Mouse (Mus musculus) Patski (cell line): ENCODE measurements around the gene Rangap1. TPM values are rescaled to one million over a fixed set of nuclear protein-coding genes. Genes with fewer than 3 reads are reported as not detected.
A peak's percentile ranks its signal among the peaks of the same experiment; 100 is the strongest.

Experiments
- ATAC-seq: fragments of 100-300 bp; one replicate; pipeline ENCODE4 v1.8.0; 2021
- CTCF ChIA-PET: fragments of 350-600 bp; sonication (Branson Sonifier 250); formaldehyde crosslinking; loops from one replicate; lab custom pipeline; 2022; ENCODE audit warnings: inconsistent platforms; lab: Charles Lee
- POLR2A ChIA-PET: fragments of 350-600 bp; sonication (Branson Sonifier 250); formaldehyde crosslinking; loops from one replicate; lab custom pipeline; 2022; ENCODE audit warnings: antibody characterized with exemption, inconsistent platforms; lab: Charles Lee
- DNase-seq: peaks from one replicate; pipeline ENCODE4 v3.0.0-alpha.2; 2011; ENCODE audit warnings: low read depth, low spot score
- H3K27me3 ChIP-seq: fragments of 371-371 bp; one replicate; pipeline ENCODE4 v1.5.1; 2021
- CTCF ChIP-seq: fragments of 100-300 bp; IDR thresholded peaks from one replicate; pipeline ENCODE4 v1.5.1; 2021
- in situ Hi-C: fragments of 300-500 bp; cut with MboI; formaldehyde crosslinking; loops from 3 replicates; pipeline ENCODE4 v1.11.1; 2018; ENCODE audit warnings: low pct_unique_long_range_greater_than_20kb, mixed read lengths
- polyA plus RNA-seq: library from polyadenylated mRNA; unstranded; gene quantifications from one replicate; pipeline ENCODE4 v1.2.3, GENCODE M21; 2021

Rangap1 gene
- polyA plus RNA-seq, result 120 TPM

- in situ Hi-C loops, result no loop called here
- H3K27me3 ChIP-seq, result no peaks in the 10 kb centered on the region
- ChIA-PET POLR2A (interaction anchor here (0.7 to 0.9 kb wide), 2 partner anchors 49 to 66 kb away, joined by 3 read pairs; no protein-coding TSS in a partner anchor), CTCF (interaction anchor here (0.6 kb wide), 1 partner anchor 71 kb away, joined by 3 read pairs; no protein-coding TSS in a partner anchor)
- TF ChIP-seq CTCF, result no peak
- DNase-seq, result no peak
- ATAC-seq, result peak; percentile 79
Observed at GRCm38 (mm10) chr15:81744992-81745600, at the start of gene Rangap1, which contains the start of gene Zc3h7b. Gene Rangap1 (minus strand): TSS chr15:81745530. Gene Zc3h7b (plus strand): TSS chr15:81745057.

GRCm38 (mm10) chr15:81792444-81792843, 47.1 kb upstream of the Rangap1 start:
- POLR2A ChIA-PET, result no interaction called here
- in situ Hi-C loops, result no loop called here
- CTCF ChIA-PET, result no interaction called here
- DNase-seq (no peak), ATAC-seq (no peak)
- TF ChIP-seq CTCF, result no peak
- H3K27me3 ChIP-seq, result no peaks in the 10 kb centered on the region

GRCm38 (mm10) chr15:81787525-81787924, 42.2 kb upstream of the Rangap1 start:
- CTCF ChIA-PET, result no interaction called here

GRCm38 (mm10) chr15:81785701-81786100, 40.4 kb upstream of the Rangap1 start:
- CTCF ChIA-PET, result interaction anchor here (1.2 kb wide), 1 partner anchor 8 kb away, joined by 4 read pairs; no protein-coding TSS in a partner anchor
- in situ Hi-C loops, result no loop called here
- POLR2A ChIA-PET, result no interaction called here
- ATAC-seq (no peak), DNase-seq (no peak)
- TF ChIP-seq CTCF, result no peak
- no peaks in the 10 kb centered on the region for H3K27me3 ChIP-seq

More at GRCm38 (mm10) chr15:81787525-81787924, 42.2 kb upstream of the Rangap1 start:
- TF ChIP-seq CTCF, result no peak
- in situ Hi-C loops, result no loop called here
- ATAC-seq, result no peak
- no peak for DNase-seq
- H3K27me3 ChIP-seq, result no peaks in the 10 kb centered on the region
- POLR2A ChIA-PET, result no interaction called here

GRCm38 (mm10) chr15:81784762-81785161, 39.4 kb upstream of the Rangap1 start:
- in situ Hi-C loops, result no loop called here
- POLR2A ChIA-PET, result no interaction called here
- no peak for ATAC-seq

GRCm38 (mm10) chr15:81781816-81782215, 36.5 kb upstream of the Rangap1 start:
- ATAC-seq (no peak), DNase-seq (no peak)
- in situ Hi-C loops, result no loop called here
- CTCF ChIA-PET, result interaction anchor here (1.0 to 1.8 kb wide), 2 partner anchors 9 to 21 kb away, joined by 3 to 7 read pairs; partner anchors contain the start of gene Tef
- POLR2A ChIA-PET, result interaction anchor here (0.7 kb wide), 1 partner anchor 933 kb away, joined by 3 read pairs; no protein-coding TSS in a partner anchor
- no peaks in the 10 kb centered on the region for H3K27me3 ChIP-seq
- no peak for TF ChIP-seq CTCF

More at GRCm38 (mm10) chr15:81784762-81785161, 39.4 kb upstream of the Rangap1 start:
- CTCF ChIA-PET, result interaction anchor here (1.2 kb wide), 1 partner anchor 7 kb away, joined by 4 read pairs; no protein-coding TSS in a partner anchor
- TF ChIP-seq CTCF, result no peak
- no peaks in the 10 kb centered on the region for H3K27me3 ChIP-seq
- DNase-seq, result no peak

GRCm38 (mm10) chr15:81776631-81777422, 31.5 kb upstream of the Rangap1 start:
- TF ChIP-seq CTCF, result no peak
- CTCF ChIA-PET, result interaction anchor here (1.2 kb wide), 1 partner anchor 9 kb away, joined by 4 read pairs; no protein-coding TSS in a partner anchor
- in situ Hi-C loops, result no loop called here
- no peak for DNase-seq
- no peak for ATAC-seq
- POLR2A ChIA-PET, result no interaction called here
- H3K27me3 ChIP-seq, result no peaks in the 10 kb centered on the region

- ATAC-seq (no peak), DNase-seq (no peak)
- no peak for TF ChIP-seq CTCF
- CTCF ChIA-PET, result no interaction called here
- H3K27me3 ChIP-seq, result no peaks in the 10 kb centered on the region
- POLR2A ChIA-PET, result no interaction called here
- in situ Hi-C loops, result no loop called here
Observed at GRCm38 (mm10) chr15:81774505-81775171, 29.3 kb upstream of the Rangap1 start.

GRCm38 (mm10) chr15:81772431-81773120, 27.2 kb upstream of the Rangap1 start:
- POLR2A ChIA-PET, result no interaction called here
- ATAC-seq (no peak), DNase-seq (no peak)
- CTCF ChIA-PET, result interaction anchor here (1.6 to 2.1 kb wide), 2 partner anchors 9 to 78 kb away, joined by 3 to 7 read pairs; no protein-coding TSS in a partner anchor
- no peak for TF ChIP-seq CTCF
- in situ Hi-C loops, result no loop called here
- H3K27me3 ChIP-seq, result no peaks in the 10 kb centered on the region

- ChIA-PET POLR2A (no interaction called here), CTCF (no interaction called here)
- H3K27me3 ChIP-seq, result no peaks in the 10 kb centered on the region
- ATAC-seq (no peak), DNase-seq (no peak)
- TF ChIP-seq CTCF, result no peak
- in situ Hi-C loops, result no loop called here
Observed at GRCm38 (mm10) chr15:81769037-81769436, 23.7 kb upstream of the Rangap1 start.
